ENCODE assay signal across 15 mouse cellular contexts in the genomic region with DNA sequence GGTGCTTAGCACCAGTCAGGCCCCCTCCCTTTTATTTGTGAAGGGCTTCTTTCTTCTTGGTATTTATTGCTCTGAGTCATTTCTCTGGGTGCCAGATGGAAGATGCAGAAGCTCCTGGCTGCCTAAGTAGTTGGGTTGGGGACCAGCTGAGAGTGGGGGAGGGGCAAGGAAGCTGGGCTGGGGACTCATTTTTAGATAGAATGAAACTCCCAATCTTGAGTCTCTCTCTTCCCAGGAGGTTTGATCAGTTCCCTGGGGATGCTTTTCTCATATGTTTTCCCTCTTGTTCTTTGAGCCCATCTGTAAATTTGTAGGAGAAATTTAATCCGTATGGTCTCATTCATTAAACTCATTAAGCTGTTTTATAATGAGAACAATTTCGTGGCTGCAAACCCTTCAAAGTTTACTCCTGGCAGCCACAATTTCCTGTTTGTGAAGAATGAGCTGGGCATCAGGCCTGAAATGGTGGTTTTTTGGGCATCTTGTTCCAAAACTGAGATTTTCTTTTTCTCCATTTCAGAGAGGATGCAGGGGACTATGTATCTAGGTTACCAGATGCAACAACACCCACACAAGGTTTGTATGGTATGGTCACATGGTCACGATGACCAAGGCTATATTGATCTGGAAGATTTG.
DNase-seq lines count a peak whose midpoint lies in the region; ATAC-seq lines count a peak whose summit lies in the region.
"Had no signal": no experiment of that assay in that cellular context is flagged by ENCODE, and none has a peak within 500 bp of the region (broad histone marks: within the 10 kb centered on the region; RNA-seq: fewer than 3 reads in every experiment).

No protein-coding gene starts in this region.

- peak; percentile 54; the same call in 1 of the 2 replicates for ATAC-seq in embryonic facial prominence, embryonic 15.5 days (ENCODE audit: insufficient number of reproducible peaks, low FRiP score, low TSS enrichment, low read depth)
- ATAC-seq in liver, embryonic 11.5 days (replicated peaks; ENCODE audit: low FRiP score): no peak

- no peaks in the 10 kb centered on the region for H3K36me3 ChIP-seq in embryonic facial prominence, embryonic 15.5 days
- no peaks in the 10 kb centered on the region for H3K36me3 ChIP-seq in liver, embryonic 11.5 days (ENCODE audit: control insufficient read depth, insufficient read depth, low read length)
- H3K36me3 ChIP-seq: embryonic facial prominence, embryonic 12.5 days; hindbrain, embryonic 15.5 days; lung, embryonic 15.5 days; midbrain, embryonic 12.5 days; neural tube, embryonic 13.5 days had no signal

- no peak overlapping the region for H3K4me3 ChIP-seq in embryonic facial prominence, embryonic 15.5 days (replicated peaks)
- H3K4me3 ChIP-seq in liver, embryonic 11.5 days (ENCODE audit: low read depth, low read length): no peak overlapping the region
- H3K4me3 ChIP-seq: embryonic facial prominence, embryonic 12.5 days; hindbrain, embryonic 15.5 days; lung, embryonic 15.5 days; midbrain, embryonic 12.5 days; neural tube, embryonic 13.5 days had no signal

- H3K4me1 ChIP-seq in embryonic facial prominence, embryonic 15.5 days: no peaks in the 10 kb centered on the region
- no peaks in the 10 kb centered on the region for H3K4me1 ChIP-seq in liver, embryonic 11.5 days (replicated peaks; ENCODE audit: control insufficient read depth, insufficient read depth, low read length)
- H3K4me1 ChIP-seq: embryonic facial prominence, embryonic 12.5 days; hindbrain, embryonic 15.5 days; midbrain, embryonic 12.5 days; neural tube, embryonic 13.5 days had no signal

- H3K9ac ChIP-seq in embryonic facial prominence, embryonic 15.5 days: no peak overlapping the region
- no peak overlapping the region for H3K9ac ChIP-seq in liver, embryonic 11.5 days (ENCODE audit: low read depth, low read length)
- H3K9ac ChIP-seq: embryonic facial prominence, embryonic 12.5 days; hindbrain, embryonic 15.5 days; lung, embryonic 15.5 days; midbrain, embryonic 12.5 days; neural tube, embryonic 13.5 days had no signal

- intact Hi-C loops in gastrocnemius, postnatal 14 days (cut with DNase I; ENCODE audit: low total_unique reads): no loop called here

- H3K4me2 ChIP-seq in embryonic facial prominence, embryonic 15.5 days (replicated peaks): no peak overlapping the region
- no peak overlapping the region for H3K4me2 ChIP-seq in liver, embryonic 11.5 days
- H3K4me2 ChIP-seq: embryonic facial prominence, embryonic 12.5 days; hindbrain, embryonic 15.5 days; lung, embryonic 15.5 days; midbrain, embryonic 12.5 days; neural tube, embryonic 13.5 days had no signal

- peak; percentile 15 for DNase-seq in gastrocnemius, postnatal 25 days
- no peak for DNase-seq in gastrocnemius, postnatal 14 days
- peak; percentile 76 for DNase-seq in layer of hippocampus, adult 9-11 months
- DNase-seq in right cerebral cortex, postnatal 10 days (ENCODE audit: low spot score in 2 of 2): peak; percentile 73 to 78
- no peak for DNase-seq in embryo, embryonic 10 days (ENCODE audit: low spot score)
- DNase-seq in thymus, postnatal 36 days: no peak
- no peak for DNase-seq in liver, embryonic 11.5 days (ENCODE audit: low spot score)
- DNase-seq: cerebellum, adult 8-10 months; kidney, postnatal 14 days had no signal

- H3K27me3 ChIP-seq in embryonic facial prominence, embryonic 15.5 days: no peaks in the 10 kb centered on the region
- no peaks in the 10 kb centered on the region for H3K27me3 ChIP-seq in liver, embryonic 11.5 days (replicated peaks; ENCODE audit: control insufficient read depth, insufficient read depth, low read length)
- H3K27me3 ChIP-seq: embryonic facial prominence, embryonic 12.5 days; hindbrain, embryonic 15.5 days; lung, embryonic 15.5 days; midbrain, embryonic 12.5 days; neural tube, embryonic 13.5 days had no signal

- H3K9me3 ChIP-seq in embryonic facial prominence, embryonic 15.5 days (replicated peaks): no peaks in the 10 kb centered on the region
- no peaks in the 10 kb centered on the region for H3K9me3 ChIP-seq in liver, embryonic 11.5 days (ENCODE audit: control insufficient read depth, low read length)
- H3K9me3 ChIP-seq: hindbrain, embryonic 15.5 days; lung, embryonic 15.5 days; midbrain, embryonic 12.5 days had no signal

- 44% methylated on average over 3 of the region's 3 CpGs for whole genome bisulfite sequencing in embryonic facial prominence, embryonic 15.5 days
- WGBS in liver, embryonic 11.5 days: 62% methylated on average over 3 of the region's 3 CpGs

- H3K27ac ChIP-seq in embryonic facial prominence, embryonic 15.5 days (replicated peaks): no peak overlapping the region
- H3K27ac ChIP-seq in liver, embryonic 11.5 days (ENCODE audit: low read depth, low read length): no peak overlapping the region
- H3K27ac ChIP-seq: embryonic facial prominence, embryonic 12.5 days; hindbrain, embryonic 15.5 days; lung, embryonic 15.5 days; midbrain, embryonic 12.5 days; neural tube, embryonic 13.5 days had no signal

Comparison
In these comparisons a context has a peak if more than half of its experiments do, and no peak if none do; other contexts are left out.
1. DNase-seq: peak in gastrocnemius, postnatal 25 days (single experiment), layer of hippocampus, adult 9-11 months (single experiment) and right cerebral cortex, postnatal 10 days (2 of 2); none in gastrocnemius, postnatal 14 days (single experiment), embryo, embryonic 10 days (single experiment), thymus, postnatal 36 days (0 of 2) and liver, embryonic 11.5 days (single experiment).